10 mouse cellular contexts compared by ENCODE assay signal in genomic region chr10:3508222-3508588, GRCm38 (mm10). TPM values are rescaled to one million over a fixed set of nuclear protein-coding genes. Genes with fewer than 3 reads are reported as not detected.
DNase-seq lines count a peak whose midpoint lies in the region; ATAC-seq and TF ChIP-seq lines count a peak whose summit lies in the region.
"Had no signal": no experiment of that assay in that cellular context is flagged by ENCODE, and none has a peak within 500 bp of the region (broad histone marks: within the 10 kb centered on the region; RNA-seq: fewer than 3 reads in every experiment).

No protein-coding gene starts in this region.

- peak overlapping the region; percentile 20; the same call in 1 of the 2 replicates for H3K27ac ChIP-seq in forebrain, embryonic 15.5 days (replicated peaks)
- no peak overlapping the region for H3K27ac ChIP-seq in forebrain, postnatal 0 days (ENCODE audit: low read depth, low read length)
- 0 out of 2 replicates have a peak overlapping the region, but pooled peaks have one; percentile 40 for H3K27ac ChIP-seq in heart, postnatal 0 days (ENCODE audit: low read depth)
- peak overlapping the region; percentile 32 for H3K27ac ChIP-seq in lung, embryonic 16.5 days (ENCODE audit: low read length)
- no peak overlapping the region for H3K27ac ChIP-seq in neural tube, embryonic 14.5 days (ENCODE audit: low read depth, low read length)
- H3K27ac ChIP-seq: midbrain, embryonic 12.5 days; neural tube, embryonic 12.5 days had no signal

- H3K4me2 ChIP-seq in forebrain, embryonic 15.5 days (replicated peaks): no peak overlapping the region
- no peak overlapping the region for H3K4me2 ChIP-seq in forebrain, postnatal 0 days (ENCODE audit: low read depth)
- H3K4me2 ChIP-seq in heart, postnatal 0 days (ENCODE audit: low read depth, low read length): no peak overlapping the region
- H3K4me2 ChIP-seq in lung, embryonic 16.5 days (ENCODE audit: low read depth, low read length): no peak overlapping the region
- H3K4me2 ChIP-seq in neural tube, embryonic 14.5 days (ENCODE audit: low read depth, low read length): no peak overlapping the region
- H3K4me2 ChIP-seq: midbrain, embryonic 12.5 days; neural tube, embryonic 12.5 days had no signal

- no peak overlapping the region for H3K4me3 ChIP-seq in forebrain, embryonic 15.5 days
- no peak overlapping the region for H3K4me3 ChIP-seq in forebrain, postnatal 0 days (ENCODE audit: low read depth, low read length)
- no peak overlapping the region for H3K4me3 ChIP-seq in heart, postnatal 0 days (ENCODE audit: low read depth, low read length)
- H3K4me3 ChIP-seq in lung, embryonic 16.5 days (ENCODE audit: low read length): no peak overlapping the region
- no peak overlapping the region for H3K4me3 ChIP-seq in lung, adult 2 months (replicated peaks; ENCODE audit: extremely low read depth, low read depth, low read length)
- no peak overlapping the region for H3K4me3 ChIP-seq in neural tube, embryonic 14.5 days (ENCODE audit: low read depth, low read length)
- H3K4me3 ChIP-seq: midbrain, embryonic 12.5 days; neural tube, embryonic 12.5 days had no signal

- H3K27me3 ChIP-seq in forebrain, embryonic 15.5 days: no peaks in the 10 kb centered on the region
- no peaks in the 10 kb centered on the region for H3K27me3 ChIP-seq in forebrain, postnatal 0 days (ENCODE audit: insufficient read depth, low read length)
- H3K27me3 ChIP-seq in heart, postnatal 0 days (ENCODE audit: control insufficient read depth, insufficient read depth, low read length): no peaks in the 10 kb centered on the region
- H3K27me3 ChIP-seq in lung, embryonic 16.5 days (ENCODE audit: control insufficient read depth, insufficient read depth, low read depth, low read length): no peaks in the 10 kb centered on the region
- H3K27me3 ChIP-seq in neural tube, embryonic 14.5 days (ENCODE audit: control insufficient read depth, insufficient read depth, low read length): no peaks in the 10 kb centered on the region
- H3K27me3 ChIP-seq: midbrain, embryonic 12.5 days; neural tube, embryonic 12.5 days had no signal

- 59% methylated on average over 2 of the region's 2 CpGs for WGBS in forebrain, embryonic 15.5 days
- 57% methylated on average over 2 of the region's 2 CpGs for WGBS in forebrain, postnatal 0 days
- WGBS in heart, postnatal 0 days: 60% methylated on average over 2 of the region's 2 CpGs
- 46% methylated on average over 2 of the region's 2 CpGs for WGBS in lung, embryonic 16.5 days
- WGBS in lung, adult 2 months: 78% methylated on average over 2 of the region's 2 CpGs
- 70% methylated on average over 2 of the region's 2 CpGs for WGBS in neural tube, embryonic 14.5 days

- peak; percentile 15 for ATAC-seq in forebrain, embryonic 15.5 days (replicated peaks)
- no peak for ATAC-seq in forebrain, postnatal 0 days
- ATAC-seq in heart, postnatal 0 days (ENCODE audit: insufficient read depth, low read depth): no peak
- ATAC-seq in lung, embryonic 16.5 days (ENCODE audit: low read depth): no peak
- peak; percentile 14; the same call in 1 of the 2 replicates for ATAC-seq in neural tube, embryonic 14.5 days (ENCODE audit: low read depth)

- peaks cover 18% of the 10 kb centered on the region for H3K4me1 ChIP-seq in forebrain, embryonic 15.5 days
- 0 out of 2 replicates have a peak, but pooled peaks cover 4% of the 10 kb centered on the region for H3K4me1 ChIP-seq in forebrain, postnatal 0 days (ENCODE audit: insufficient read depth)
- H3K4me1 ChIP-seq in heart, postnatal 0 days (ENCODE audit: control insufficient read depth, insufficient read depth): 0 out of 2 replicates have a peak, but pooled peaks cover 5% of the 10 kb centered on the region
- peaks cover 28% of the 10 kb centered on the region for H3K4me1 ChIP-seq in lung, embryonic 16.5 days (replicated peaks; ENCODE audit: control insufficient read depth, insufficient read depth, low read length)
- no peaks in the 10 kb centered on the region; the same call in 1 of the 2 replicates for H3K4me1 ChIP-seq in lung, adult 2 months (ENCODE audit: control insufficient read depth, insufficient read depth, low read length)
- peaks cover 4% of the 10 kb centered on the region; the same call in 1 of the 2 replicates for H3K4me1 ChIP-seq in neural tube, embryonic 14.5 days (ENCODE audit: control insufficient read depth, insufficient read depth, low read length)

- DNase-seq in forebrain, postnatal 0 days: no peak
- no peak for DNase-seq in heart, postnatal 0 days (ENCODE audit: low spot score)
- no peak for DNase-seq in heart, adult 18-20 months
- DNase-seq in lung, adult 2 months: no peak
- no peak for DNase-seq in cerebellum, postnatal 10 days

- no peak for TF ChIP-seq EP300 in heart, postnatal 0 days (IDR thresholded peaks at IDR 0.05; ENCODE audit: low read depth)

- no peaks in the 10 kb centered on the region for H3K36me3 ChIP-seq in forebrain, embryonic 15.5 days
- no peaks in the 10 kb centered on the region for H3K36me3 ChIP-seq in forebrain, postnatal 0 days (ENCODE audit: insufficient read depth)
- H3K36me3 ChIP-seq in heart, postnatal 0 days (replicated peaks; ENCODE audit: control insufficient read depth, insufficient read depth, low read length): no peaks in the 10 kb centered on the region
- H3K36me3 ChIP-seq in lung, embryonic 16.5 days (ENCODE audit: control insufficient read depth, insufficient read depth, low read length): no peaks in the 10 kb centered on the region
- H3K36me3 ChIP-seq in neural tube, embryonic 14.5 days (ENCODE audit: control insufficient read depth, insufficient read depth, low read length): no peaks in the 10 kb centered on the region
- H3K36me3 ChIP-seq: midbrain, embryonic 12.5 days; neural tube, embryonic 12.5 days had no signal

- TF ChIP-seq POLR2A in lung, adult 2 months (IDR thresholded peaks at IDR 0.05; ENCODE audit: borderline replicate concordance, extremely low read depth, low read depth, low read length): no peak

- H3K9me3 ChIP-seq in forebrain, embryonic 15.5 days: no peaks in the 10 kb centered on the region
- no peaks in the 10 kb centered on the region for H3K9me3 ChIP-seq in forebrain, postnatal 0 days (ENCODE audit: low read length)
- H3K9me3 ChIP-seq in heart, postnatal 0 days (replicated peaks; ENCODE audit: control insufficient read depth, low read length): no peaks in the 10 kb centered on the region
- no peaks in the 10 kb centered on the region for H3K9me3 ChIP-seq in lung, embryonic 16.5 days (ENCODE audit: control insufficient read depth, low read length)
- H3K9me3 ChIP-seq in neural tube, embryonic 14.5 days (ENCODE audit: control insufficient read depth, low read length): no peaks in the 10 kb centered on the region
- H3K9me3 ChIP-seq: midbrain, embryonic 12.5 days; neural tube, embryonic 12.5 days had no signal

- no peak for TF ChIP-seq CTCF in forebrain, postnatal 0 days (IDR thresholded peaks at IDR 0.05; ENCODE audit: low read depth)
- TF ChIP-seq CTCF in heart, postnatal 0 days (IDR thresholded peaks at IDR 0.05; ENCODE audit: low read depth): no peak
- no peak for TF ChIP-seq CTCF in lung, adult 2 months (IDR thresholded peaks at IDR 0.05; ENCODE audit: insufficient read depth, low read length)

- no peak overlapping the region for H3K9ac ChIP-seq in forebrain, embryonic 15.5 days (replicated peaks)
- no peak overlapping the region for H3K9ac ChIP-seq in forebrain, postnatal 0 days
- no peak overlapping the region for H3K9ac ChIP-seq in heart, postnatal 0 days (replicated peaks; ENCODE audit: low read depth, low read length)
- no peak overlapping the region for H3K9ac ChIP-seq in lung, embryonic 16.5 days (ENCODE audit: low read length)
- H3K9ac ChIP-seq in neural tube, embryonic 14.5 days (replicated peaks; ENCODE audit: low read depth, low read length): no peak overlapping the region
- H3K9ac ChIP-seq: midbrain, embryonic 12.5 days; neural tube, embryonic 12.5 days had no signal

RNA-seq across cellular contexts. Expression of gene Iyd, which starts 31.8 kb away (rescaled TPM):
- 0.46 and 0.51 TPM in 2 replicates for polyA plus RNA-seq in forebrain, embryonic 15.5 days (2015; fragmentation: Nextera tagmentation; extraction: Ambion mirVana)
- 0.81 and 1.2 TPM in 2 replicates for total RNA-seq in forebrain, postnatal 0 days (2014; rRNA removed)
- 0.47 and 0.50 TPM in 2 replicates for polyA plus RNA-seq in forebrain, postnatal 0 days (2015; fragmentation: Nextera tagmentation; extraction: Ambion mirVana)
- total RNA-seq in heart, postnatal 0 days (2014; rRNA removed; ENCODE audit: low replicate concordance): 0.15 TPM in 1 of 2 replicates, not detected in the other
- 0.43 and 0.71 TPM in 2 replicates for polyA plus RNA-seq in heart, postnatal 0 days (2015; fragmentation: Nextera tagmentation; extraction: Ambion mirVana)
- not detected for total RNA-seq in heart, adult 18-20 months (2021)
- 2.2 and 4.4 TPM in 2 replicates for polyA plus RNA-seq in lung, embryonic 16.5 days (2015; fragmentation: Nextera tagmentation; extraction: Ambion mirVana)
- polyA plus RNA-seq in lung, adult 2 months (2012; rRNA removed): 1.9 and 2.8 TPM in 2 replicates
- polyA plus RNA-seq in neural tube, embryonic 14.5 days (2014; fragmentation: Nextera tagmentation; extraction: Ambion mirVana): 0.21 and 0.50 TPM in 2 replicates
- polyA plus RNA-seq: neural tube, embryonic 12.5 days had no signal

Comparison
In these comparisons a context has a peak if more than half of its experiments do, and no peak if none do; other contexts are left out.
1. ATAC-seq: peak in forebrain, embryonic 15.5 days (single experiment) and neural tube, embryonic 14.5 days (single experiment); none in forebrain, postnatal 0 days (single experiment), heart, postnatal 0 days (single experiment) and lung, embryonic 16.5 days (single experiment).
2. H3K27ac ChIP-seq: peak in forebrain, embryonic 15.5 days (single experiment), heart, postnatal 0 days (single experiment) and lung, embryonic 16.5 days (single experiment); none in forebrain, postnatal 0 days (single experiment) and neural tube, embryonic 14.5 days (single experiment).